Mouse (Mus musculus) stomach, postnatal 0 days (tissue): ENCODE data around the gene Zfp3.

Experiments
- CTCF ChIP-seq: IDR thresholded peaks from 2 replicates; pipeline ENCODE4 v1.5.1; 2016; ENCODE audit warnings: antibody characterized with exemption, low read depth, mild to moderate bottlenecking, moderate library complexity
- EP300 ChIP-seq: optimal IDR thresholded peaks from 2 replicates; pipeline ENCODE3; 2016; ENCODE audit warnings: antibody characterized with exemption

DNA sequence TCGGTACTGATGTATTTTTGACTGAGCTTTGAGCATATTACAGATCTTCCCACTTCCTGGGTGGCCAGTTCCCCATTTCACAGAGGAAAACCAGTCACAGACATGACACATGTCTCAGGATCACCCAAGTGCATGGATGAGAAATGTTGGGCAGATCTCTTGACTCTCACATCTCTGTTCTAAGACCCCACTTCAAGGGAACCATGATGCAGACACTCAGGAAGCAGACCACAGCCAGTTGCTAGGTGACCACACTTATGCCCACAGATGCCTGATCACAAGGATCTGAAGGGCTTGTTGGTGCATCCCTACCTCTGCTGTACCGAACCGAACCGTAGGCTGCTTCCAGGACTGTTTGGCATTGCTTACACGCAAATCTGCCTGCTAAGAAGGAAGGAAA lies 27.7 kb downstream of the Zfp3 start:
- TF ChIP-seq CTCF (no peak), EP300 (no peak)
